Mouse (Mus musculus) kidney, adult 10 weeks (tissue): Measurements from ENCODE around the gene Nova2. TPM values are rescaled to one million over a fixed set of nuclear protein-coding genes. Genes with fewer than 3 reads are reported as not detected.

Experiments used
- polyA plus RNA-seq: library from polyadenylated mRNA; stranded (reverse); fragments of 350-450 nt; fragmentation: Illumina TruSeq; extraction: RNeasy Lipid Tissue Mini Kit (QIAGEN cat#74804); gene quantifications from one replicate; pipeline ENCODE4 v1.2.3, GENCODE M21; 2014; ENCODE audit warnings: low read depth, low replicate concordance

The Nova2 gene
- 0.28 TPM for polyA plus RNA-seq

DNA sequence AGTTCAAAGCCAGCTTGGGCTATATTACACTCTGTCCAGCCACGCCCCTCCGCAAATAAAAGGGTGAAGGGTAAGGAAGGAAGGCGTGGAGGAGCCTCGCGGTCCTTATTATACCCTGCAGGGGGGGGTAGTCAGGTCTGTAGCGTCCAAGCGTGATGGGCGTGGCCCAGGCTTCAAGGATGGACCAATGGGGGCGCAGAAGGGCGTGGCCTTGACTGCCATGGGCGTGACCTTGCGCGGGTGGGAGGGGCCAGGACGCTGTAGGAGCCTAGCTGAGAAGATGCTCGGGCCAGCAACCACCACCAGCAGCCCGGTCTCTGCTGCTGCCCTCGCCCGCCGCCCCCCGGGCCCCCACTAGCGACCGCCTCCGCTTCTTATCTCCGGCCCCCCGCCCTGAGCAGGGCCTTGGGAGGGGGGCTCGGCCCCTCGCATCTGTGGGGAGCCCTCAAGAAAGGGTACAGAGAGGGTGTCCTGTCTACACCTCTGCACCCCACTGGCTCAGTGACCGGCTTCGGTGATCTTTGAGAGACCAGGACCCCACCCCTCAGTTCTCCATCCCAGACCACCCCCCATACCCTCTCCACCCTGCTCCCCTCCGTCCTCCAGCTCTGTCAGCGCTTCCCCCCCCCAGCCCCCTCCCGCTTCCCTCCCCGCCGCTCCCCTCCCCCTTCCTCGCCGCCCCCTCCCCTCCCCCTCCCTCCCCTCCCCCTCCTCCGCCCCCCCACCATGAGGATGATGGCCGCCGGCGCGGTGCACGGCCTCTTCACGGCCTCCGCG lies at the start of gene Nova2:
Gene Nova2, plus strand, starts transcription at position 727 of the 777 bp plus-strand sequence.

DNA sequence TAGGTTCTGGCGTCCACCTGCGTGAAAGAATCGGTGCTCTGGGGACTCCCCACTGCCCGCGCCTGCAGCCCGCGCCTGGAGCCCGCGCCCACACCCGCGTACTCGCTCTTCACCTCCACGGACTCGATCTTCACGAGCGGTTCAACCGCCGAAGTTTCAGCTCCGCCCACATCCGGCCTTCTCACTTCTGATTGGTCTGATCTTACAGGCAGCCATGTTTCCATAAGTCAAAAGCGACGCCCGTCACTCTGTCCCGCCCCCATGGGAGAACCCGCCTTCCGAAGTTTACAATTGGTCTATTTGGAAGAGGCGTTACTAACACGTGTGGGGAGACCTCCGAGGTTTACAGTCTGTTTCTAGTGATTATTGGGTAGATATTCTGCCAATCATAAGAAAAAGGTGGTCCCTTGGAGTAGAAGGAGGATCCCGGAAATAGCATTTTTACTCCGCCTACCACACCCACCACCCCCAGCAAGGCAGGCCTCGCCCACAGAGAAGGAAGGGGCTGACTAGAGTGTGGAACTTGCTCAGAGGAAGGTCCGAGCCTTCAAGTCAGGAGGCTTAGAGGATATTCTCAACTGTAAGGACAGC lies 15.4 kb upstream of the Nova2 start, which contains the start of gene Ccdc61:
Gene Ccdc61, minus strand, starts transcription at position 175 of the 591 bp plus-strand sequence.

DNA sequence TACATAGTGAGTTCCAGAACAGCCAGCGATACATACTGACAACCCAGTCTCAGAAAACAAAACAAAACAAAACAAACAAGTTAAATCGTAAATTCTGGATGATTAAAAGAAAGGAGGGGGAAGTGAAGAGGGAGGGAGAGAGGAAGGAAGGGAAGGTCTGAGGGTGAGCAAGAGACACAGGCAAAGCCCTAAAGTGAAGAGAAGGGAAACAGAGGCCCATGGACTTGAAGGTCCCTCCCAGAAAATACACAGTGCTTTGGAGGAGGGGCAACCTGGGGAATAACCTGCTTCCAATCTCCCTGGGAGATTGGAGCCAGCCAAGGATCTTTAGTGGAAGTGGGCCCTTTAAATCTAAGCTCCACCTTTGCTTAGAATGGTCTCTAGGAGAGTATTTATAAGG lies 61.4 kb downstream of the Nova2 start, which contains the start of gene Nanos2:
Gene Nanos2, plus strand, starts transcription at position 301 of the 400 bp plus-strand sequence.

GRCm38 (mm10) chr7:18990601-18991295 lies 65.1 kb downstream of the Nova2 start, which contains the start of gene Mypop:
Mypop (plus strand) TSS chr7:18991245.

GRCm38 (mm10) chr7:19003902-19004630 lies 78.4 kb downstream of the Nova2 start, which contains the start of gene Irf2bp1:
Irf2bp1 (plus strand) TSS chr7:19004044.

Other genes with a start within 250 kb of the Nova2 start
- not detected for gene Psg20, start 239.7 kb upstream of the Nova2 start, polyA plus RNA-seq
- not detected for gene Psg22, start 207.8 kb upstream of the Nova2 start, polyA plus RNA-seq
- gene Psg19, start 127.4 kb upstream of the Nova2 start, polyA plus RNA-seq = not detected
- not detected for gene Psg17, start 104.3 kb upstream of the Nova2 start, polyA plus RNA-seq
- 3.4 TPM for gene Mill2, start 85.9 kb upstream of the Nova2 start, polyA plus RNA-seq
- not detected for gene Pglyrp1, start 54.6 kb upstream of the Nova2 start, polyA plus RNA-seq
- gene Ccdc61, start 15.5 kb upstream of the Nova2 start, polyA plus RNA-seq = 0.53 TPM
- gene Nanos2, start 61.5 kb downstream of the Nova2 start, polyA plus RNA-seq = not detected
- 0.36 TPM for gene Mypop, start 65.4 kb downstream of the Nova2 start, polyA plus RNA-seq
- gene Irf2bp1, start 78.2 kb downstream of the Nova2 start, polyA plus RNA-seq = 0.97 TPM
- not detected for gene Foxa3, start 97.7 kb downstream of the Nova2 start, polyA plus RNA-seq
- gene Sympk, start 98.5 kb downstream of the Nova2 start, polyA plus RNA-seq = 4.5 TPM
- not detected for gene Rsph6a, start 128.8 kb downstream of the Nova2 start, polyA plus RNA-seq
- gene Dmwd, start 150.3 kb downstream of the Nova2 start, polyA plus RNA-seq = 1.1 TPM
- gene Dmpk, start 158.0 kb downstream of the Nova2 start, polyA plus RNA-seq = 0.57 TPM
- 0.57 TPM for gene Six5, start 168.7 kb downstream of the Nova2 start, polyA plus RNA-seq
- gene Gm4969, start 192.5 kb downstream of the Nova2 start, polyA plus RNA-seq = not detected
- gene Fbxo46, start 194.0 kb downstream of the Nova2 start, polyA plus RNA-seq = 0.36 TPM
- gene Qpctl, start 223.4 kb downstream of the Nova2 start, polyA plus RNA-seq = 5.9 TPM
- 0.44 TPM for gene Snrpd2, start 223.8 kb downstream of the Nova2 start, polyA plus RNA-seq
- not detected for gene Gipr, start 240.2 kb downstream of the Nova2 start, polyA plus RNA-seq